ENCODE assay signal across 17 mouse cellular contexts in the genomic region with DNA sequence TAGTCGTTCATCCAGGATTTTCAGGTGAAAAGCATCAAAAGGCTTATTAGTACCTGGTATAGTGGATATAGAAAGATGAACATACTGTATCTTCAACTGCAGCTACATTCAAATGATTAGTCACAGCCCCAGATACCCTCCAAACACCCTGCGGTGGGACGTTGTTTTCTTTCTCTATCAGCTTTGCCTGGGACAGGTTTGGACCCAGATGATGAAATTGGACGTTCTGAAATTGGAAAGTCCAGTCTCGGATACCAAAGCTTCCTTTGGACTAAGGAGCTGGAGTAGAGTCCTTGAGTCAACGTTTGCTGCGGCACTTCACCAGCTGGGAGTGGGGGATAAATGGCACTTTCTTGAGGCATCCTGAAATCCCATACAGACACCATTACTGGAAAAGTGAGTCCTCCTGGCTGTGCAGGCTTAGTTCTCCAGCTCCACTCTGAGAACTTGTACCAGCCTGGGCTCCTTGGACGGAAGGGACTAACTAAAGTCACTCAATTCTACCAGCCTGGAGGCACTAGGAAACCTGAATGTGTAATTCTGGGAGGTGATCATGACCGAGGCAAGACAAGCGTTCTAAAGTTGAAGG.
DNase-seq lines count a peak whose midpoint lies in the region; ATAC-seq and TF ChIP-seq lines count a peak whose summit lies in the region.
"Had no signal": no experiment of that assay in that cellular context is flagged by ENCODE, and none has a peak within 500 bp of the region (broad histone marks: within the 10 kb centered on the region; RNA-seq: fewer than 3 reads in every experiment).

No protein-coding gene starts in this region.

- TF ChIP-seq CTCF in heart, adult 2 months (IDR thresholded peaks at IDR 0.05): no peak
- no peak for TF ChIP-seq CTCF in layer of hippocampus, adult 2 months (conservative IDR thresholded peaks at IDR 0.05)
- no peak for TF ChIP-seq CTCF in lung, postnatal 0 days (IDR thresholded peaks at IDR 0.05)

- peak in 1 of 2 experiments; percentile 30 for DNase-seq in heart, adult 2 months
- no peak for DNase-seq in heart, postnatal 4 days
- no peak for DNase-seq in layer of hippocampus, adult 2 months (ENCODE audit: low spot score in 2 of 2)
- no peak for DNase-seq in layer of hippocampus, postnatal 10 days (ENCODE audit: low spot score in 2 of 2)
- DNase-seq in lung, postnatal 0 days (ENCODE audit: low spot score): no peak
- DNase-seq in lung, postnatal 4 days: no peak
- DNase-seq: cerebellum, adult 11-12 months; cerebellum, postnatal 36 days; layer of hippocampus, adult 9-11 months; left cerebral cortex, postnatal 4 days; right cerebral cortex, postnatal 14 days had no signal

- no peak for ATAC-seq in lung, postnatal 0 days
- no peak for ATAC-seq in midbrain, embryonic 15.5 days (replicated peaks)
- ATAC-seq: forebrain, embryonic 16.5 days; intestine, postnatal 0 days; midbrain, embryonic 13.5 days; Patski had no signal

- intact Hi-C loops in heart, adult 2 months (cut with DNase I): loop anchor here (10.0 kb wide), 1 partner anchor 540 kb away; a partner anchor contains a TSS

- peaks cover 43% of the 10 kb centered on the region for H3K36me3 ChIP-seq in heart, adult 2 months (ENCODE audit: control insufficient read depth, insufficient read depth, low read length)
- H3K36me3 ChIP-seq in lung, postnatal 0 days (ENCODE audit: insufficient read depth, low read length): no peaks in the 10 kb centered on the region
- no peaks in the 10 kb centered on the region for H3K36me3 ChIP-seq in macrophage (ENCODE audit: inconsistent target)
- no peaks in the 10 kb centered on the region for H3K36me3 ChIP-seq in midbrain, embryonic 15.5 days (replicated peaks)
- H3K36me3 ChIP-seq: midbrain, embryonic 13.5 days had no signal

- H3K4me3 ChIP-seq in heart, adult 2 months: peak overlapping the region; percentile 7; the same call in 1 of the 2 replicates
- peak overlapping the region; percentile 20; the same call in 1 of the 2 replicates for H3K4me3 ChIP-seq in layer of hippocampus, adult 2 months
- H3K4me3 ChIP-seq in lung, postnatal 0 days (ENCODE audit: low read depth, low read length): no peak overlapping the region
- H3K4me3 ChIP-seq in macrophage (ENCODE audit: inconsistent target): no peak overlapping the region
- no peak overlapping the region for H3K4me3 ChIP-seq in midbrain, embryonic 15.5 days
- H3K4me3 ChIP-seq: midbrain, embryonic 13.5 days had no signal

- H3K4me2 ChIP-seq in lung, postnatal 0 days (replicated peaks; ENCODE audit: low read depth, low read length): peak overlapping the region; percentile 56
- H3K4me2 ChIP-seq in midbrain, embryonic 15.5 days: no peak overlapping the region
- H3K4me2 ChIP-seq: midbrain, embryonic 13.5 days had no signal

- TF ChIP-seq EP300 in heart, adult 2 months (IDR thresholded peaks at IDR 0.05; ENCODE audit: insufficient read depth, low read depth, low read length): no peak; the same call in 1 of the 2 replicates
- no peak for TF ChIP-seq EP300 in lung, postnatal 0 days (IDR thresholded peaks at IDR 0.05)

- peaks cover 31% of the 10 kb centered on the region for H3K4me1 ChIP-seq in heart, adult 2 months (ENCODE audit: control insufficient read depth, insufficient read depth, low read length)
- peaks cover 5% of the 10 kb centered on the region; the same call in 1 of the 2 replicates for H3K4me1 ChIP-seq in lung, postnatal 0 days (ENCODE audit: insufficient read depth, low read depth, low read length)
- peaks cover 16% of the 10 kb centered on the region for H3K4me1 ChIP-seq in midbrain, embryonic 15.5 days

- H3K9me3 ChIP-seq in lung, postnatal 0 days (ENCODE audit: low read length): no peaks in the 10 kb centered on the region
- no peaks in the 10 kb centered on the region for H3K9me3 ChIP-seq in midbrain, embryonic 15.5 days
- H3K9me3 ChIP-seq: midbrain, embryonic 13.5 days had no signal

- no peaks in the 10 kb centered on the region for H3K27me3 ChIP-seq in heart, adult 2 months (ENCODE audit: control insufficient read depth, insufficient read depth, low read length)
- H3K27me3 ChIP-seq in lung, postnatal 0 days (replicated peaks; ENCODE audit: insufficient read depth, low read length): no peaks in the 10 kb centered on the region
- peaks cover 3% of the 10 kb centered on the region; the same call in 1 of the 2 replicates for H3K27me3 ChIP-seq in midbrain, embryonic 15.5 days (replicated peaks)
- H3K27me3 ChIP-seq: Patski had no signal

- H3K79me2 ChIP-seq in heart, adult 2 months (replicated peaks; ENCODE audit: control insufficient read depth, insufficient read depth, low read length): peaks cover 3% of the 10 kb centered on the region
- peaks cover 75% of the 10 kb centered on the region; the same call in 1 of the 2 replicates for H3K79me2 ChIP-seq in macrophage (ENCODE audit: inconsistent target)

- WGBS in heart, adult 2 months: 44% methylated on average over 10 of the region's 10 CpGs
- WGBS in lung, postnatal 0 days: 53% methylated on average over 10 of the region's 10 CpGs
- 55% methylated on average over 10 of the region's 10 CpGs for WGBS in macrophage (ENCODE audit: missing documents)
- WGBS in midbrain, embryonic 15.5 days: 85% methylated on average over 10 of the region's 10 CpGs

- no peak overlapping the region; the same call in 1 of the 2 replicates for H3K9ac ChIP-seq in heart, adult 2 months (ENCODE audit: low read depth, low read length)
- H3K9ac ChIP-seq in lung, postnatal 0 days (replicated peaks; ENCODE audit: low read depth): peak overlapping the region; percentile 9; the same call in 1 of the 2 replicates
- no peak overlapping the region for H3K9ac ChIP-seq in midbrain, embryonic 15.5 days
- H3K9ac ChIP-seq: midbrain, embryonic 13.5 days had no signal

- H3K27ac ChIP-seq in heart, adult 2 months: peak overlapping the region; percentile 89
- peak overlapping the region; percentile 79; the same call in 1 of the 2 replicates for H3K27ac ChIP-seq in layer of hippocampus, adult 2 months
- H3K27ac ChIP-seq in lung, postnatal 0 days (ENCODE audit: low read length): peak overlapping the region; percentile 69; the same call in 1 of the 2 replicates
- H3K27ac ChIP-seq in macrophage: peak overlapping the region; percentile 54
- no peak overlapping the region for H3K27ac ChIP-seq in midbrain, embryonic 15.5 days
- H3K27ac ChIP-seq: midbrain, embryonic 13.5 days had no signal

- TF ChIP-seq POLR2A in heart, adult 2 months (IDR thresholded peaks at IDR 0.05; ENCODE audit: insufficient read depth, low read depth, low read length): no peak

Comparison
In these comparisons a context has a peak if more than half of its experiments do, and no peak if none do; other contexts are left out.
1. H3K4me3 ChIP-seq: peak in heart, adult 2 months (single experiment) and layer of hippocampus, adult 2 months (single experiment); none in lung, postnatal 0 days (single experiment), macrophage (single experiment) and midbrain, embryonic 15.5 days (single experiment).